Mouse (Mus musculus): Measurements from ENCODE around the gene Prom2. TPM values are rescaled to one million over a fixed set of nuclear protein-coding genes. Genes with fewer than 3 reads are reported as not detected.

The Prom2 gene
- polyA plus RNA-seq, 1 experiment from 2014 or later = 17.2 TPM

DNA sequence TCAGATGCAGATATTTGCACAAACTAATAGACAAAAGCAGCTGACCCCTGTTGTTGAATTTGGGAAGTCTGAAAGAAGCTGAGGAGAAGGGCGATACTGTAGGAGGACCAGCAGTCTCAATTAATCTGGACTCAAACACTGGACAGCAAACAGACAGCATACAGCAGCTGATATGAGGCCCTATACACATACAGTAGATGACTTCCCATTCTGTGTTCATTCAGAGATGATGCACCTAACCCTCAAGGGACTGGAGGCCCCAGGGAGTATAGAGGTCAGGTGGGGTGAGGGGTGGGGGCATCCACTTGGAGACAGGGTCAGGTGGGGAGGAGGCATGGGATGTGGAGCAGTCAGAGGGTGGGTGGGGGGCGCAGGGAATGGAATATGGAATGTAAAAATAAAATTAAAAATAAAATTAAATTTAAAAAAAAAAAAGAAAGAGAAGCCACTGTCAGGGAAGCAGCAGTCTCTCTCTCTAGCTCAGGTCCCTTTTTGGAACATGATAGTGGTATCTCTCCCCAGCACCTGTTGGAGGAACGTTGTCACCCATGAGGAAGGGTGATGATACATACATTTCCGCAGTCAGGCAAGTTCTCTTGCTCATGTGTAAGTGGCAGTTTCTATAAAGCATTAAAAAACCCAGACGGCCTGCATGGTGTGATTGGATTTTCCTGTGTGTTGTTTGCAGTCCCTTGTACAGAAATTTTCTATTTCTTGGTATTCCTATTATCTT, 7.2 kb upstream of the Prom2 start:
- ATAC-seq (ENCODE audit: low FRiP score, low TSS enrichment) (no peak), DNase-seq (ENCODE audit: low spot score) (no peak)
- Histone ChIP-seq H3K27me3 (ENCODE audit: control insufficient read depth, insufficient read depth, low read length) (no peaks in the 10 kb centered on the region), H3K27ac (replicated peaks) (no peak overlapping the region), H3K4me3 (ENCODE audit: low read depth, low read length) (no peak overlapping the region), H3K9ac (ENCODE audit: low read length) (no peak overlapping the region), H3K4me1 (replicated peaks; ENCODE audit: control insufficient read depth, insufficient read depth) (no peaks in the 10 kb centered on the region), H3K4me2 (replicated peaks; ENCODE audit: low read depth) (no peak overlapping the region), H3K36me3 (ENCODE audit: control insufficient read depth, insufficient read depth, low read length) (no peaks in the 10 kb centered on the region), H3K9me3 (ENCODE audit: control insufficient read depth, low read length) (no peaks in the 10 kb centered on the region)
- 71% methylated on average over 5 of the region's 5 CpGs for WGBS
- no peak for TF ChIP-seq EP300 (optimal IDR thresholded peaks at IDR 0.05)
- TF ChIP-seq CTCF (IDR thresholded peaks at IDR 0.05; ENCODE audit: low read depth) = no peak

DNA sequence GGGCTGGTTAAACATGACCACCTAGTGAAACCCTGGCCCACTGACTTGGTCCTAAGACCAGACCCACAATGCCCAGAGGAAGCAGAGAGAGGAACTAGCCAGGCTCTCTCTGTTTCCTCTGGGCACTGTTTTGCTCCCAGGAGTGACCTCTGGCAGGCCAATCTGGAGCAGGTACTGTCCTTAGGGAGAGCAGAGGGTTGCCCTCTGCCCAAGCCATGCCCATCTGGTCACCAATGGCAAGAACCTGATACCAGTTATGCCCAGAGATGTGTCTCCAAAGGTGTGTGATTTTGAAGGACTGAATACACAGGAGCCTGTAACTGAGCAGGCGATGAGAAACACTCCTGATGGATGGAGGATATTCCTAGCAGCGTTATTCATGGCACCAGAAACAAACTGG, 430 bp upstream of the Prom2 start:
- no peak for ATAC-seq (ENCODE audit: low FRiP score, low TSS enrichment)
- DNase-seq (ENCODE audit: low spot score) = no peak
- 81% methylated on average over 2 of the region's 2 CpGs for WGBS
- H3K27ac ChIP-seq (replicated peaks) = no peak overlapping the region
- H3K4me1 ChIP-seq (replicated peaks; ENCODE audit: control insufficient read depth, insufficient read depth) = no peaks in the 10 kb centered on the region
- no peak overlapping the region for H3K9ac ChIP-seq (ENCODE audit: low read length)
- no peaks in the 10 kb centered on the region for H3K9me3 ChIP-seq (ENCODE audit: control insufficient read depth, low read length)
- no peak overlapping the region for H3K4me3 ChIP-seq (ENCODE audit: low read depth, low read length)
- H3K27me3 ChIP-seq (ENCODE audit: control insufficient read depth, insufficient read depth, low read length) = no peaks in the 10 kb centered on the region
- H3K36me3 ChIP-seq (ENCODE audit: control insufficient read depth, insufficient read depth, low read length) = no peaks in the 10 kb centered on the region
- H3K4me2 ChIP-seq (replicated peaks; ENCODE audit: low read depth) = no peak overlapping the region
- no peak for TF ChIP-seq CTCF (IDR thresholded peaks at IDR 0.05; ENCODE audit: low read depth)

DNA sequence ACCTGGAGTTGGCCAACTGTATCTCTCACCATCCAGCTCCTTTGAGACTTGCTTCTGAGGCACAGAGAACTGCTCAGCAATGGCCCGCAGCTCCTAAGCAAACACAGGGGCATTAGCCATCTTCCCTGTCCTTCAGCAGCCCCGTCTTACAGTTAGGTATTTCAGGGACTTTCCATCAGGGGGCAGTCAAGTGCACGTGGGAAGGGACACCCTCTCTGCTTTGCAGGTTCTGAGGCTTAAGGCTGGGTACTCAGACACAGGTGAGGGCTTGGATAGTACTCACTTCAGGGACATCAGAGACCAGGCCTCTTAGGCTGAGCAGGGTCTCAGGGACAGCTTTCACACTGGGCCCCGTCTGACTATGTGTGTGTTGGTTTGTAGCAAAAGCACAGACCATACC, 1.8 kb downstream of the Prom2 start:
- Histone ChIP-seq H3K4me1 (replicated peaks; ENCODE audit: control insufficient read depth, insufficient read depth) (no peaks in the 10 kb centered on the region), H3K36me3 (ENCODE audit: control insufficient read depth, insufficient read depth, low read length) (no peaks in the 10 kb centered on the region), H3K9me3 (ENCODE audit: control insufficient read depth, low read length) (no peaks in the 10 kb centered on the region), H3K27me3 (ENCODE audit: control insufficient read depth, insufficient read depth, low read length) (no peaks in the 10 kb centered on the region), H3K4me2 (replicated peaks; ENCODE audit: low read depth) (peak overlapping the region; percentile 52; the same call in 1 of the 2 replicates), H3K27ac (replicated peaks) (no peak overlapping the region), H3K4me3 (ENCODE audit: low read depth, low read length) (no peak overlapping the region), H3K9ac (ENCODE audit: low read length) (no peak overlapping the region)
- TF ChIP-seq EP300 (optimal IDR thresholded peaks at IDR 0.05) (no peak), CTCF (IDR thresholded peaks at IDR 0.05; ENCODE audit: low read depth) (peak; percentile 71)
- ATAC-seq (ENCODE audit: low FRiP score, low TSS enrichment) (no peak), DNase-seq (ENCODE audit: low spot score) (peak; percentile 39)
- WGBS = 33% methylated on average over 4 of the region's 4 CpGs

DNA sequence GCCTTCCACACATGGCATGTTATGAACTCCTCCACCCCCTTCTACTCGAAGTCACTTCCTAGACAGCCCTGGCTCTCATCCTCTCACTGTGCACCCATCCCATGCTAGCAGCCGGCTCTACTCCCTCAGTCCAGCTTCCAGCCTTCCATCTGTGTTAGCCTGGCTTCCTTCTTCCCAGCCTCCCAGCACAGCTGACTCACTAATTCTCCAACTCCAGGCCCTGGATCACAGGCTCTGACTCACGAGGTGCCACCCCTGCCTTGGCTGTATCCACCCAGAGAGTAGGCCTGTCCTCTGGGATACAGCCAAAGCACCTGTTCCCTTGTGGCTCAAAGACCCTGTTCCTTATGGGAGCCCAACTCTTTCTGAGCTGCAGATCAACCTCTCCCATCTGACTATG, 3.7 kb downstream of the Prom2 start:
- TF ChIP-seq CTCF (IDR thresholded peaks at IDR 0.05; ENCODE audit: low read depth) (no peak), EP300 (optimal IDR thresholded peaks at IDR 0.05) (no peak)

DNA sequence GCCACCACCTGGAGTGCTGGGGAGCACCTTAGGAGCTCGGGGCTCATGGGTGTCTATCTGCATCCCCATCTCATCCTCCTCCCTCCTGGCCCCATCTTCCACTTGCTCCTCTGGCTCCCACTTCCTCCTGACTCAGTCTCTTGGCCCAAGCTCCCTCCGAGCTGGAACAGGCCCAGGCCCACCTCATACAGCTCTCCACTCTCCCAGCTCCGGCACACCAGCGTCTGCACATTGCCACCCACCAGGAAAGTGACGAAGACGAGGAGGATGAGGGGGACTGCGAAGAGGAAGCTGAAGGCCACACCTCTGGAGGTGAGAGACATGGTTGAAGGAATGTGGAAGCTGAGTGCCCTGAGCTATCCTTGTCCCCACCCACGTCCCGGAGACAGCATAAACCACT, 5.9 kb downstream of the Prom2 start:
- DNase-seq (ENCODE audit: low spot score) (no peak), ATAC-seq (ENCODE audit: low FRiP score, low TSS enrichment) (no peak)
- Histone ChIP-seq H3K4me3 (ENCODE audit: low read depth, low read length) (no peak overlapping the region), H3K9me3 (ENCODE audit: control insufficient read depth, low read length) (no peaks in the 10 kb centered on the region), H3K27me3 (ENCODE audit: control insufficient read depth, insufficient read depth, low read length) (no peaks in the 10 kb centered on the region), H3K4me1 (replicated peaks; ENCODE audit: control insufficient read depth, insufficient read depth) (no peaks in the 10 kb centered on the region), H3K9ac (ENCODE audit: low read length) (no peak overlapping the region), H3K27ac (replicated peaks) (no peak overlapping the region), H3K4me2 (replicated peaks; ENCODE audit: low read depth) (no peak overlapping the region), H3K36me3 (ENCODE audit: control insufficient read depth, insufficient read depth, low read length) (no peaks in the 10 kb centered on the region)
- 73% methylated on average over 9 of the region's 9 CpGs for WGBS
- no peak for TF ChIP-seq EP300 (optimal IDR thresholded peaks at IDR 0.05)
- no peak for TF ChIP-seq CTCF (IDR thresholded peaks at IDR 0.05; ENCODE audit: low read depth)

More for the DNA sequence above, 3.7 kb downstream of the Prom2 start:
- H3K9me3 ChIP-seq (ENCODE audit: control insufficient read depth, low read length) = no peaks in the 10 kb centered on the region
- WGBS = 45% methylated on average over 3 of the region's 3 CpGs
- no peak overlapping the region for H3K4me3 ChIP-seq (ENCODE audit: low read depth, low read length)
- DNase-seq (ENCODE audit: low spot score) = no peak
- no peaks in the 10 kb centered on the region for H3K27me3 ChIP-seq (ENCODE audit: control insufficient read depth, insufficient read depth, low read length)
- H3K4me1 ChIP-seq (replicated peaks; ENCODE audit: control insufficient read depth, insufficient read depth) = no peaks in the 10 kb centered on the region
- H3K27ac ChIP-seq (replicated peaks) = no peak overlapping the region
- no peak overlapping the region for H3K9ac ChIP-seq (ENCODE audit: low read length)
- no peaks in the 10 kb centered on the region for H3K36me3 ChIP-seq (ENCODE audit: control insufficient read depth, insufficient read depth, low read length)
- peak; percentile 63 for ATAC-seq (ENCODE audit: low FRiP score, low TSS enrichment)
- H3K4me2 ChIP-seq (replicated peaks; ENCODE audit: low read depth) = no peak overlapping the region

DNA sequence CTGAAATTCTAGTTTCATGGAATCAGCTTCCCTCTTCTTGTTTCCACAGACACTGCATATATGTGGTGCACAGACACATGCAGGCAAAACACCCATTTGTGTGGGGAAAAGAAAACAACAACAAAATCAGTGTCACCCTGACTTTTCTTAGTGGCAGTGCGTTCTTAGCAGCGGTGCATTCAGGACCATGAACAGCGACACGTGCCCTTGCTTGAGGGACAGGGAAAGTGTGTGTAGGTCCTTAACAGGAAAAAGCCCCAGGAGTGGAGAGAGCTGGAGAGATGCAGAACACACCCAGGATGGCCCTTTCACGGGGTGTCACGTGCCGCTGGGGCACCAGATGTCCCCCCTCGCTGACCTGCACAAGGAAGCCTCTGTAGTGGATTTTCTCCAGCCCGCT, 8.9 kb downstream of the Prom2 start:
- 14% methylated on average over 9 of the region's 9 CpGs for WGBS
- DNase-seq (ENCODE audit: low spot score) (peak; percentile 59), ATAC-seq (ENCODE audit: low FRiP score, low TSS enrichment) (no peak)
- Histone ChIP-seq H3K9me3 (ENCODE audit: control insufficient read depth, low read length) (no peaks in the 10 kb centered on the region), H3K27ac (replicated peaks) (no peak overlapping the region), H3K4me1 (replicated peaks; ENCODE audit: control insufficient read depth, insufficient read depth) (no peaks in the 10 kb centered on the region), H3K27me3 (ENCODE audit: control insufficient read depth, insufficient read depth, low read length) (no peaks in the 10 kb centered on the region), H3K4me2 (replicated peaks; ENCODE audit: low read depth) (no peak overlapping the region), H3K36me3 (ENCODE audit: control insufficient read depth, insufficient read depth, low read length) (no peaks in the 10 kb centered on the region), H3K4me3 (ENCODE audit: low read depth, low read length) (no peak overlapping the region), H3K9ac (ENCODE audit: low read length) (no peak overlapping the region)
- TF ChIP-seq CTCF (IDR thresholded peaks at IDR 0.05; ENCODE audit: low read depth) (no peak), EP300 (optimal IDR thresholded peaks at IDR 0.05) (no peak)

Data from stomach, postnatal 0 days (tissue).